Mouse (Mus musculus) thymus, adult 2 months (tissue): ENCODE measurements around the gene Psmc3.

Source experiments
- CTCF ChIP-seq: fragments of 200-500 bp; IDR thresholded peaks from 2 replicates; pipeline ENCODE4 v1.5.1; 2012; ENCODE audit warnings: mild to moderate bottlenecking, control low read depth, low read length, moderate library complexity, borderline replicate concordance; ENCODE audit not compliant: control insufficient read depth, poor library complexity, insufficient read depth; ENCODE audit errors: extremely low read depth
- POLR2A ChIP-seq: fragments of 200-500 bp; IDR thresholded peaks from 2 replicates; pipeline ENCODE4 v1.6.1; 2012; ENCODE audit warnings: mild to moderate bottlenecking, low read length, control low read depth, moderate library complexity; ENCODE audit not compliant: control insufficient read depth, poor library complexity, insufficient read depth; ENCODE audit errors: extremely low read depth

DNA sequence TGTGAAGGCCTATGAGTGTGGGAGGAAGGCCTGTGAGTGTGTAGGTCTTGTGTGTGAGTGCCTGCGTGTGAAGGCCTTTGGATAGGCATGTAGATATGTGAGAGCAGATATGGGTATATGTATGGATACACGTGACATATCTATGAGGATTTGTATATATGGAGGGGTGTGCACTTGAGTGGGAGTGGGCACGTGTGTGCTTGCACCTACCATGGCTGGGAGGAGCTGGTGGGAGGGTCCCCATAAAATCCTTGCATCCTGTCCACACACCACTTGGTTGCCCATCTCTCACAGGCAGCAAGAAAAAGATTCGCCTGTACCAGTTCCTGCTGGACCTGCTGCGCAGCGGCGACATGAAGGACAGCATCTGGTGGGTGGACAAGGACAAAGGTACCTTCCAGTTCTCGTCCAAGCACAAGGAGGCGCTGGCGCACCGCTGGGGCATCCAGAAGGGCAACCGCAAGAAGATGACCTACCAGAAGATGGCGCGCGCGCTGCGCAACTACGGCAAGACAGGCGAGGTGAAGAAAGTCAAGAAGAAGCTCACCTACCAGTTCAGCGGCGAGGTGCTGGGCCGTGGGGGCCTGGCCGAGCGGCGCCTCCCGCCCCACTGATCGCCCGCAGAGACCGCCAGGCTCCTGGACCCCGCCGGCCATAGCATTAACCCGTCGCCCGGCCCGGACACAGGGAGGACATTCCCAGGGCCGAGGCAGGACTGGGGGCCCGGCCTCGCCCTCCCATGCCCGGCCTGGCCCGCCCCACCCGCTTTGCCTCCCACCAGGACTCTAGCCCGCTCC lies 61.2 kb downstream of the Psmc3 start:
- TF ChIP-seq CTCF (peak; percentile 64; the same call in 1 of the 2 replicates), POLR2A (no peak)
